Mouse (Mus musculus) cerebellum, postnatal 10 days (tissue): Measurements from ENCODE around the gene Pax6.
A peak's percentile ranks its signal among the peaks of the same experiment; 100 is the strongest.

Source experiments
- DNase-seq, 2 experiments: peaks; one replicate each; pipeline ENCODE4 v3.0.0; 2021; ENCODE audit warnings: mixed read lengths in 2 of 2

Pax6 gene

DNA sequence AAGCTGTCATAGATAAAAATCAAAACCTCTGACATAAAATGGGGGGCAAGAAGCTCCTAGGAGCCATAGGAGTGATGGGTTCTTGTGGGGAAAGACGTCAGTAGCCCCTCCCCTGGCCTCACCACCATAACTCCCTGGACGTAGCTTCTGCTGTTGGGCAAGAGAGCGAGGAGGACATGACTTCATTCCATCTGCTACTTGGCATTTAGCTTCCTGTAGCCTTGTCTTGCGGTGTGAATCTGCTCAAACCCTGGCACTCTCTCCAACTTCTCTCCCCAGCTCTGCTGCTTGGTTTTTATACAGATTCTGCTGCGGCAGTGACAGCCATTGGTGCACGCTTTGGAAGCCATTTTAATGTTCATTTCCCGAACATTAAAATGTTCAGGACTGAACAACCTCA is 78.2 kb downstream of the Pax6 start:
- peak; percentile 69 to 70 for DNase-seq
